Mouse (Mus musculus) embryonic fibroblast, embryonic 13.5 days (primary cell): ENCODE measurements around the gene Mthfd1l. TPM values are rescaled to one million over a fixed set of nuclear protein-coding genes. Genes with fewer than 3 reads are reported as not detected.
A peak's percentile ranks its signal among the peaks of the same experiment; 100 is the strongest.

Experiments
- H3K27ac ChIP-seq: 2 replicates; pipeline ENCODE4 v1.5.1; 2012; ENCODE audit warnings: low read length, control low read depth, inconsistent platforms; ENCODE audit not compliant: insufficient read depth
- H3K4me1 ChIP-seq: 2 replicates; pipeline ENCODE4 v1.6.1; 2011; ENCODE audit warnings: low read length; ENCODE audit not compliant: control insufficient read depth, insufficient read depth
- H3K4me3 ChIP-seq: 2 replicates; pipeline ENCODE4 v1.5.1; 2011; ENCODE audit warnings: mild to moderate bottlenecking, control low read depth, low read length; ENCODE audit not compliant: insufficient read depth
- CTCF ChIP-seq: IDR thresholded peaks from 2 replicates; pipeline ENCODE4 v1.5.1; 2011; ENCODE audit warnings: mild to moderate bottlenecking, control low read depth, low read length, moderate library complexity, borderline replicate concordance; ENCODE audit not compliant: insufficient read depth
- POLR2A ChIP-seq: IDR thresholded peaks from 2 replicates; pipeline ENCODE4 v1.6.1; 2011; ENCODE audit warnings: low read depth, mild to moderate bottlenecking, control low read depth, low read length, moderate library complexity
- polyA plus RNA-seq: library from polyadenylated mRNA; stranded (reverse); fragments of >200 nt; gene quantifications from 2 replicates; pipeline ENCODE4 v1.2.4, GENCODE M21; 2011; ENCODE audit warnings: low read depth; ENCODE audit not compliant: missing spikeins, insufficient read length

The Mthfd1l gene
- polyA plus RNA-seq, 1 experiment, result 30.8 TPM

DNA sequence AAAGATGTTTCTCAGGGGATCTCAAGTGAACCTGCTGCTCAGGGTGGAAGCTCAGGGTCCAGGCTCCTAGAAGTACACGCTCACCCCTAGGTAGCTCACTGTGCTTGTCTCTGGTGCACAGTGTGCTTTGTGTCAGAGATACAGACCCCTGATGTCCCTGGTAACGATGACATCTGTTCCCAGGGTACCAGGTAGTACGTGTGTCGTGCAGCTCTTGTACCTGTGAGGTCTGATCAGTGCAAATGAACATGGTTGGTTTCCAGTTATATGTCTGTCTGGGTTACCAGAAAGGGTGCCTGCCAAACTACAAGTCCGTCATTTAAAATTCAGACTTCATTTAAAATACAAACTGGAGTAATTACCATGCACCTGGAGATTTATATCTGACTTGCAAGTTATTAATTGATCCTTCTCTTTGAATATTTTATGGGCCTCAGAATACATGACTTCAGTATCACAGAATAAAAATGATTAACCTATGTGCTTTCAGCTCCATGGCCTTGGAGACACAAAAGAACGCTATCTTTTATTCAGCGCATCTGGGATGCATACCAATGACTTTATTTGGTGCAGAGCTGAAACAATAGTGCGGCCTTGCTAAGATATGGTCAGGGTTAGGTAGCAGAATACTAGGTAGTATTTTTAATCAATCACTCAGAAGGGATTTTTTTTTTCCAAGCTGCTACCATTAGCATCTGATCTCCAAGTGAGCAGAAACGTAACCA lies 121.3 kb downstream of the Mthfd1l start:
- no peaks in the 10 kb centered on the region for H3K4me1 ChIP-seq
- no peak overlapping the region for H3K4me3 ChIP-seq
- no peak overlapping the region for H3K27ac ChIP-seq
- no peak for TF ChIP-seq POLR2A

GRCm38 (mm10) chr10:4096151-4096550 lies 123.2 kb downstream of the Mthfd1l start:
- H3K4me1 ChIP-seq, result no peaks in the 10 kb centered on the region
- TF ChIP-seq CTCF (no peak), POLR2A (no peak)
- no peak overlapping the region for H3K27ac ChIP-seq
- no peak overlapping the region for H3K4me3 ChIP-seq

GRCm38 (mm10) chr10:4100007-4100406 lies 127.1 kb downstream of the Mthfd1l start:
- Histone ChIP-seq H3K4me1 (no peaks in the 10 kb centered on the region), H3K27ac (no peak overlapping the region), H3K4me3 (no peak overlapping the region)
- TF ChIP-seq CTCF (no peak), POLR2A (no peak)

DNA sequence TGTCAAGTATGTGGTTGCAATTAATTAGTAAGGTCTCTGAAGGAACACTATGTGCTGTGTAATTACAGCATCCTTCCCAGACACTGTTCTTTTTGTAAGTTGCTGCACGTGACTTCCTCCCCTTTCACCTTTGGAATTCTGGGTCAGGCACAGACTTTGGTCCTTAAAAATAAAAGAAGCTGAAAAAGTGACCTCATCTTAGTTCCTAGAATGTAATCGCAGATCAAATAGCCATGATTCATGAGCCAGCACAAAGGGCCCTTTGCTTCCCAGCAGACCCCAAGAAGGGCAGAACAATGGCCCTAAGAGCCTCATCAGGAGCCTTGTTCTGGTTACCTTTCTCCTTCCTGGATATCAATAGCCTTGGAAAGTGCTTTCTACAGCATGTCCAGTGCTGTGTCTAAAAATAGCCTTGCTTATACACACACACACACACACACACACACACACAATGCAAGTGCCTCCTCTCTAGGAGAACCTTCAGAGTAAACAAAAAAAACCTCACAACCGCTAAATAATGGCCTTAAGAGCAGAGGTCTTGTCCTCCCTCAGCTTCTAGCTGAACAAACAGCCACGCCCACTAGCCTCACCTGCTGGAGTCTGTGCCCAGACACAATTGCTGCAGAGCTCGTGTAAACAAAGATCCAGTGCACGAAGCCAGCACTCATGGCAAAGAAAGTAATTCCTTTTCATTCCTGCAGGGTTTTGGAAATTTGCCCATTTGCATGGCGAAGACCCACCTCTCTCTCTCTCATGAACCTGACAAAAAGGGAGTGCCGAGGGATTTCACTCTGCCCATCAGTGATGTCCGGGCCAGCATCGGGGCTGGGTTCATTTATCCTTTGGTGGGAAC lies 133.0 kb downstream of the Mthfd1l start:
- H3K4me1 ChIP-seq, result peaks cover 17% of the 10 kb centered on the region
- no peak overlapping the region for H3K4me3 ChIP-seq
- peak overlapping the region; percentile 72 for H3K27ac ChIP-seq
- TF ChIP-seq CTCF (no peak), POLR2A (no peak)

DNA sequence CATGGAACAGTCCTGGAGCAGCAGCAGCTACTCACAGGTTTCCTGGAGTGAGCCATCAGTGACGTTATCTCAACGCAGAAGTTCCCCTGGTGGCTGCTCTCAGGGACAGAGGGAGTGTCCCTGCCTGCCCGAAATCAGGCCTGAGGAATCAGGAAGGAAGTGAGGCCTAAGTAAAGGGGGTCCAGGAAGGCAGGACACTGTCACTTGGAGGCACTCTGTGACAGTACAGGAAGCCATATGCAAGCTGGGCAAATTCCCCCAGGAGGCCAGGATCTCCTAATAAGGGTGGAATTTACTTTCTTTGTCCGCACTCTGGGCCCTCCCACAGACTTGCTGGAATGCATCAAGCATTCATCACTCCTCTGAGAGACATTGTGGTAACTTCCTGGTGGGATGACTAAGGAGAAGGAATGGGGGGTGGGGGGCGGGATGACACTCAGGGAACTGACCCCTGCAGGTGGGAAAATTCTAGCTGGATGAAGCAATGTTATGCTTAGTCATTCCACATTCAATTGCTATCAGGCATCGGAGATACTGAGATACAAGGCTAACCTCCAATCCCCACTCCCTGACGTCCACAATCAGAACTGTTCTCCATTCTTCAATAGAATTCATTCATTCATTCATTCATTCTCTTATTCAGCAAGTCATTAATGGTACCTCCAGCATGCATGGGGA lies 134.9 kb downstream of the Mthfd1l start:
- H3K27ac ChIP-seq, result peak overlapping the region; percentile 87

GRCm38 (mm10) chr10:4108462-4108861 lies 135.5 kb downstream of the Mthfd1l start:
- TF ChIP-seq POLR2A (no peak), CTCF (no peak)
- peak overlapping the region; percentile 87 for H3K27ac ChIP-seq

More for the DNA sequence above, 134.9 kb downstream of the Mthfd1l start:
- no peak overlapping the region for H3K4me3 ChIP-seq
- peaks cover 28% of the 10 kb centered on the region for H3K4me1 ChIP-seq
- TF ChIP-seq CTCF (no peak), POLR2A (no peak)

DNA sequence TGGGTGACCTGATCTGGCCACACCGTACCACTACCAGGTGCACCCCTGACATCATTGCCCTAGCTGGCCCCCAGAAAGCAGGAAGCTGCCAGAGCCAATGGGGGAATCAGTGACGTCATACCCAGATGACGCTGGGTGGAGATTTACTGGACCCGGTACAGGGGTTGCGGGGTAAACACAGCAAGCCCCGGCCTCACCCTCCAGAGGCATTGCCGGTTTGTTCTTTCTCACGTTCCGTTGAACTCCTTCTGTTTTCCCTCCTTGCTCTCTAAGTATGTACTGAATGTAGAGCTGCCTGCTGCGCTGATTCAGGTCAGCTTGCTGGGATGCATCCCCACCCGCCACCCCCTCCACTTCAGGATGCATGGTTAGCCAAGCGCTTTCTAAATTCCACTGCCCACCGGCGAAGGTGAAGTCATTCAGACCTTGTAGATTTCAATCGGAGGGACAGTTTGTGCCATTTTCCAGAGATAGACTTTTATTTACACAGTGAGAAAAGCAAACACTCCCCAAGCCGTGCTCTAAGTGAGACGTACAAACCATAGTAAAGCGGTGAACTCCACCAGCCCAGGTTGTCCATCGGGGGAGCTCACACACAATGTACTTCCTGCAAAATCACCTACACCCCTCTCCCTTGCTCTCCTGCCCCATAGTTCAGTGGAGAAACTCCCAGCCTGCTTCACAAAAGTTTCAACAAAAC lies 138.3 kb downstream of the Mthfd1l start:
- Histone ChIP-seq H3K4me1 (peaks cover 29% of the 10 kb centered on the region), H3K27ac (no peak overlapping the region), H3K4me3 (no peak overlapping the region)
- TF ChIP-seq CTCF (no peak), POLR2A (no peak)

More at GRCm38 (mm10) chr10:4108462-4108861, 135.5 kb downstream of the Mthfd1l start:
- H3K4me3 ChIP-seq, result no peak overlapping the region
- peaks cover 33% of the 10 kb centered on the region for H3K4me1 ChIP-seq

DNA sequence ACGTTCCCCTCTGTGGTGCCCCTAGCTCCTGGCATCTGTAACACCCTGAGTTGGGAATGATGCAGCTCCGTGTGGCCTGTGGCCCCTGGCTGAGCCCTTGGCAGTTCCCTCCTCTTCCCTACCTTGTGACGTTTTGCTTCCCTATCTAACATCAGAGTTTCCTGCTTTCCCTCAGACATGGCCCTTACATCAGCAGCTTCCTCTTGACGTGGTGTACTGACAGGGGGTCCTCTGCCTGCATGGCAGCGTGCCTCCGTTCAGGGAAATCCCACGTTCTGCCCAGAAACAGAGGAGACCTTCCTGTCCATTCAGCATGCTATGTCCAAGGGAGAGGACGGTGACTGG lies 138.8 kb downstream of the Mthfd1l start:
- Histone ChIP-seq H3K4me3 (no peak overlapping the region), H3K4me1 (peaks cover 28% of the 10 kb centered on the region), H3K27ac (peak overlapping the region; percentile 63; the same call in 1 of the 2 replicates)
- TF ChIP-seq CTCF (no peak), POLR2A (no peak)

DNA sequence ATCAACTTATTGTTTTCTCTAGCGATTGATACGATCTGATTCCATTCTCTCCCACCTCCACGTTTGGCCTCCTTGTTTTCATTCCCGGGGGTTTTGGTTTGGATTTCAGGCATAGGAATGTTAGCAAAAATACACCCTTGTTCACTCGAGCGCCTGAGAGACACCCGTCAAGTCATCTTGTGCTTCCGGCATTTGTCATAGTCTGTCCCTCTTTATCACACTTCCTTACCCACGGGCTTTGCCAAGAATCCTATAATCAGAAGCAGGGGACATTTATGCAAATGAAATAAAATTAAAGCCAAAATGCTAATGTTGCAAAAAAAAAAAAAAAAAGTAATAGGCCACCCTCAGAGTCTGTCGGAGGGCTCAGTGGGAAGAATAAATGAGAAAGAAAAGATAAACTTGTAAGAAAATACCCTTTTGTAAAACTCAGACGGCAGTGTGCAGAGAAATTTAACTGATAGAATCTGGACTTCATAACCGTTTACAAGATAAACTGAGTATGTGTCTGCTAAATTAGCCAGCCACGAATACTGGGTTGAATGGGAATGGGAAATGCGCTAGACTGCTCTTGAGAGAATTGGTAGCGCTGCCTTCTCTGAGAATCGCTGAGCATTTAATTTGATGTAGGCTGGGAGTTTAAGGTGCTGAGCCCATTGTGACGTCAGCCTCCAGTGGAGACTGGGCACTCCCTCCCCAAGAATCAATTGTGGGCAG lies 139.9 kb downstream of the Mthfd1l start:
- no peak overlapping the region for H3K4me3 ChIP-seq
- TF ChIP-seq POLR2A (no peak), CTCF (no peak)
- H3K27ac ChIP-seq, result peak overlapping the region; percentile 63
- peaks cover 31% of the 10 kb centered on the region for H3K4me1 ChIP-seq
